Mouse (Mus musculus): Measurements from ENCODE around the gene Zcchc9. TPM values are rescaled to one million over a fixed set of nuclear protein-coding genes. Genes with fewer than 3 reads are reported as not detected.
"Not testable (repeated sequence)": the region's sequence is repeated elsewhere in the genome, so short reads cannot be mapped to it uniquely, and the experiment has no call there.

Gene Zcchc9
- polyA plus RNA-seq, 1 experiment from 2014 or later: 27.3 TPM

DNA sequence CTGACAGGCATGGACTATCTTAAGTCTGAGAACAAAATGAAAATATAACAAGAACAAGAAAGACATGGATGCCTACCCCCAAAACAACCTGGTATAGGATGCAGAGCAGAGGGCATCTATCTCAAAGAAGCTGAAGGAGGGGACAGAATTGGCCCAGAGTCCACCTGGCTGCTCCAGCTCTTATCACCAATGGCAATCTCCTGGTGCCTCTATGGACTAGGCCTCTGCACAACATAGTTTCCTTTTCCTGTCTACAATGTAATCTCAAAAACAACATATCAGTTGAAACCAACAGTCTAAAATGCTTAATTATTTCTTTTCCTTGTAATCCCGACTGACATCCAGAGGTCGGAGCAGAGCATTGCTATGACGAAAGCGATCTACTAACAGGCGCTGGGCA is 29.4 kb downstream of the Zcchc9 start:
- Histone ChIP-seq H3K4me3 (ENCODE audit: low read depth, low read length) (no peak overlapping the region), H3K4me2 (ENCODE audit: low read depth) (no peak overlapping the region), H3K4me1 (ENCODE audit: control insufficient read depth, insufficient read depth, low read length) (no peaks in the 10 kb centered on the region), H3K27me3 (ENCODE audit: control insufficient read depth, insufficient read depth, low read length) (no peaks in the 10 kb centered on the region), H3K36me3 (ENCODE audit: control insufficient read depth, insufficient read depth, low read length) (no peaks in the 10 kb centered on the region), H3K27ac (ENCODE audit: low read depth, low read length) (no peak overlapping the region), H3K9ac (ENCODE audit: low read length) (no peak overlapping the region), H3K9me3 (ENCODE audit: control insufficient read depth, low read length) (no peaks in the 10 kb centered on the region)
- DNase-seq (ENCODE audit: low spot score) (no peak), ATAC-seq (ENCODE audit: insufficient read depth, low FRiP score, low TSS enrichment) (no peak)
- 93% methylated on average over 5 of the region's 5 CpGs for WGBS

DNA sequence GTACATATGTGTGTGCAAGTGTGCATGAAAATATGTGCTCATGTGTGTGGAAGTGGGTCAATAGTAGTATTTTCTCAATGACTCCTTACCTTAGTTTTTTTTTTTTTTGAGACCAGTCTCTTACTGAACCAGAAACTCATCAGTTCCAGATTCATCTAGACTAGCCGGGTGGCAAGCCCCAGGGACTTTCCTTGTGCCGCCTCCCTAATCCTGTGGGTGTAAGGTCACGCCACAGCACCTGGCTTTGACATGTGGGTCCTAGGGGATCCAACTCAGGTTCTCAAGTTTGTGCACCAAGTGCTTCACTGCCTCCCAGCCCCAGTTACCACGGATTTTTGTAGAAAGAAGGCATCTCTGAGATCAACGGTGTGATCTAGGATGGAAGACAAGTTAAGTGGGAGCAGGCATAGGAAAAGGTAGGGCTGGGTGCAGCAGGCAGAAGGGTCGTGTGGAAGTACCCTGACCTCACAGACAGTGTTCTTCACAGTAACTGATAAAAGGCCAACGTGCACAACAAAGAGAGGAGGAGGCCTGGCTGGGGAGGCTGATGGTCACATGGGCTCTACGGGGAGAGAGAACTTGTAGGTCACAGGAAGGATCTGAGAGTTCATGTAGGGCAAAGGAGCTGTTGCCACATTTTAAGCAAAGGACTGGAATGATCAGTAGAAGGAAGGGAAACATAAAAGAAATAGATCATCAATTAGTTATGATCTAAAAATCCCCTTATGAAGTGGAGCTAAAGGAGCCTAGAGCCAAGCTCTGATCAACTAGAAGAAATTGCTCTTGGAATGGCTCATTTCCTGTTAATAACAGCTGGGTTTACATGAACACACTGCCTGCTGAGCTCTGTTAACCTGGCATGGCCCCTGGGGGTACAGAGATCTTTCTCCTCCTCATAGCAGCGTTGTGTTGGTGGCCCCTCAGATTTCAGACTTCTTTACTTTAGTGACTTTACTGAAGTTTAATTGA is 38.5 kb downstream of the Zcchc9 start:
- H3K4me2 ChIP-seq (ENCODE audit: low read depth): no peak overlapping the region
- H3K27ac ChIP-seq (ENCODE audit: low read depth, low read length): no peak overlapping the region
- H3K9me3 ChIP-seq (ENCODE audit: control insufficient read depth, low read length): no peaks in the 10 kb centered on the region
- DNase-seq (ENCODE audit: low spot score): no peak
- no peaks in the 10 kb centered on the region for H3K36me3 ChIP-seq (ENCODE audit: control insufficient read depth, insufficient read depth, low read length)
- no peaks in the 10 kb centered on the region for H3K4me1 ChIP-seq (ENCODE audit: control insufficient read depth, insufficient read depth, low read length)
- no peak overlapping the region for H3K9ac ChIP-seq (ENCODE audit: low read length)
- no peak overlapping the region for H3K4me3 ChIP-seq (ENCODE audit: low read depth, low read length)
- 73% methylated on average over 9 of the region's 9 CpGs for WGBS
- no peak for ATAC-seq (ENCODE audit: insufficient read depth, low FRiP score, low TSS enrichment)
- no peaks in the 10 kb centered on the region for H3K27me3 ChIP-seq (ENCODE audit: control insufficient read depth, insufficient read depth, low read length)

DNA sequence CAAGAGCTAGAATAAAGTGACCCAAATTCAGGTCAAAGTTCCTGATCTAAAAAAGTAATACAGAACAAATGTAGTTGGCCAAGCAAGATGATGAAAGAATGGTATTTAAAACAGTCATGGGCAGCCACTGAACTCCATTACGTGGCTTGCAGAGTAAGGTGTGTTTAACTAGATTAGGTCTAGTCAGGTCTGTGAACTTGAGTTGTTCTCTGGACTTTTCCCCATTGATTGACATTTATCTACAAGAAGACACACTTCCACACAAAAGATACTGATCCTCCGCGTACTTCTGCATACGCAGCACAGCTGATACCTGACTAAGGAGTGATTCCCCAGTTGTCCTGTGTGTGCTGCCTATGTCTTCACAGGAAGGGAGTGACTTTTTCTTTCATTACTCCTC is 41.9 kb downstream of the Zcchc9 start:
- Histone ChIP-seq H3K4me1 (ENCODE audit: control insufficient read depth, insufficient read depth, low read length) (no peaks in the 10 kb centered on the region), H3K4me2 (ENCODE audit: low read depth) (no peak overlapping the region), H3K36me3 (ENCODE audit: control insufficient read depth, insufficient read depth, low read length) (no peaks in the 10 kb centered on the region), H3K9ac (ENCODE audit: low read length) (no peak overlapping the region), H3K27ac (ENCODE audit: low read depth, low read length) (no peak overlapping the region), H3K4me3 (ENCODE audit: low read depth, low read length) (no peak overlapping the region), H3K9me3 (ENCODE audit: control insufficient read depth, low read length) (no peaks in the 10 kb centered on the region), H3K27me3 (ENCODE audit: control insufficient read depth, insufficient read depth, low read length) (no peaks in the 10 kb centered on the region)
- no peak for DNase-seq (ENCODE audit: low spot score)
- WGBS: 92% methylated on average over 4 of the region's 4 CpGs
- ATAC-seq (ENCODE audit: insufficient read depth, low FRiP score, low TSS enrichment): no peak

DNA sequence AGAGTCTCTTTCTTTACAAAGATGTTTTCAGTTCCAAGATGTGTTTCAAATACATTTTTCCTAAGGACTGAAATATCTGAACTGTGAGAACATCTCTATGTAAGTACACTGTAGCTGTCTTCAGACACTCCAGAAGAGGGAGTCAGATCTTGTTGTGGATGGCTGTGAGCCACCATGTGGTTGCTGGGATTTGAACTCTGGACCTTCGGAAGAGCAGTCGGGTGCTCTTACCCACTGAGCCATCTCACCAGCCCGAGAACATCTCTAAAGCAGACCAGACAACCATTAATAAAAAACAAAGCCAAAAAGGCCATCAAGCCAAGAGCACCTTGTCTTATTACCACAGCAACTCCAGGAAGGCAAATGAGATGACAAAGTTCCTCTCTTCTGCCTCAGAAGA is 43.9 kb downstream of the Zcchc9 start:
- not testable (repeated sequence) for H3K9ac ChIP-seq (ENCODE audit: low read length); ATAC-seq (ENCODE audit: insufficient read depth, low FRiP score, low TSS enrichment); H3K27me3 ChIP-seq (ENCODE audit: control insufficient read depth, insufficient read depth, low read length); H3K4me2 ChIP-seq (ENCODE audit: low read depth); H3K27ac ChIP-seq (ENCODE audit: low read depth, low read length); H3K9me3 ChIP-seq (ENCODE audit: control insufficient read depth, low read length); H3K4me3 ChIP-seq (ENCODE audit: low read depth, low read length); DNase-seq (ENCODE audit: low spot score); H3K36me3 ChIP-seq (ENCODE audit: control insufficient read depth, insufficient read depth, low read length); H3K4me1 ChIP-seq (ENCODE audit: control insufficient read depth, insufficient read depth, low read length)
- WGBS: 86% methylated on average over 3 of the region's 3 CpGs

DNA sequence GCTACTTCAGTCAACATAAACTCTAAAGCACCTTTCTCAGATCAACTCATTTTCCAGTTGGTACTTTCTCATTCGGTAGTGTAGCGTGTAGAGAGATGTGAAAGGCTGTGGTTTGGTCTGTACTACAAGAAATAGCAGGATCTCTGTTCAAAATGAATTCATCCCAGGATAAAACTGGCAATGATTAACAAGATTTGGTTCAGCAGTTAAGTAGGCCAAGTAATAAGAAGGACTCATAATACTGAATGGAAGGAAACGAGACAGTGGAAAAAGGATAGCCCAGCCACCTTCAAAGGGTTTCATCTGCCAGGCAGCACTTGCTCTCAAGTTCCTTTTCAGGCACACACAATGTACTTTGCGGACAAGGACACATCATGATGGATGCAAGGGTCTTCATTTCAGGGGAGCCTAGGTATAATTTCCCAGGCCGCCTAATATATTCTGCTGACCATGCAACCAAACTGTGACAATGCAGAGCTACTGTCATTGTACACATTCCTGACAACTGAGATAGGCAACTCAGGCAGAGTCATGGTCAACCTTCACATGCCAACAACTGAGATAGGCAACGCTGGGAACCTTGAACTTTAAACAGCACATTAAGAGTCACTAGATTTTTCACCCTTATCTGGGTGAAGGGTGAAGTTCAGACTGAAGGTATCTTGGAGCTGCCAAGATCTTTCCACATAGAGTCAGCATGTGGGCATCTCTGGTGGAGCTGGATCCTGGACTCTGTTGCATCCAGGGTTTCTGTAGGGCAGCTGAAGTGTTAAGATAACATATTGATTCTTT is 45.7 kb downstream of the Zcchc9 start:
- no peaks in the 10 kb centered on the region for H3K4me1 ChIP-seq (ENCODE audit: control insufficient read depth, insufficient read depth, low read length)
- no peak overlapping the region for H3K4me3 ChIP-seq (ENCODE audit: low read depth, low read length)
- DNase-seq (ENCODE audit: low spot score) (no peak), ATAC-seq (ENCODE audit: insufficient read depth, low FRiP score, low TSS enrichment) (no peak)
- H3K9ac ChIP-seq (ENCODE audit: low read length): no peak overlapping the region
- H3K4me2 ChIP-seq (ENCODE audit: low read depth): no peak overlapping the region
- H3K27ac ChIP-seq (ENCODE audit: low read depth, low read length): no peak overlapping the region
- H3K9me3 ChIP-seq (ENCODE audit: control insufficient read depth, low read length): no peaks in the 10 kb centered on the region
- H3K27me3 ChIP-seq (ENCODE audit: control insufficient read depth, insufficient read depth, low read length): no peaks in the 10 kb centered on the region
- no peaks in the 10 kb centered on the region for H3K36me3 ChIP-seq (ENCODE audit: control insufficient read depth, insufficient read depth, low read length)
- 95% methylated on average over 6 of the region's 6 CpGs for WGBS

DNA sequence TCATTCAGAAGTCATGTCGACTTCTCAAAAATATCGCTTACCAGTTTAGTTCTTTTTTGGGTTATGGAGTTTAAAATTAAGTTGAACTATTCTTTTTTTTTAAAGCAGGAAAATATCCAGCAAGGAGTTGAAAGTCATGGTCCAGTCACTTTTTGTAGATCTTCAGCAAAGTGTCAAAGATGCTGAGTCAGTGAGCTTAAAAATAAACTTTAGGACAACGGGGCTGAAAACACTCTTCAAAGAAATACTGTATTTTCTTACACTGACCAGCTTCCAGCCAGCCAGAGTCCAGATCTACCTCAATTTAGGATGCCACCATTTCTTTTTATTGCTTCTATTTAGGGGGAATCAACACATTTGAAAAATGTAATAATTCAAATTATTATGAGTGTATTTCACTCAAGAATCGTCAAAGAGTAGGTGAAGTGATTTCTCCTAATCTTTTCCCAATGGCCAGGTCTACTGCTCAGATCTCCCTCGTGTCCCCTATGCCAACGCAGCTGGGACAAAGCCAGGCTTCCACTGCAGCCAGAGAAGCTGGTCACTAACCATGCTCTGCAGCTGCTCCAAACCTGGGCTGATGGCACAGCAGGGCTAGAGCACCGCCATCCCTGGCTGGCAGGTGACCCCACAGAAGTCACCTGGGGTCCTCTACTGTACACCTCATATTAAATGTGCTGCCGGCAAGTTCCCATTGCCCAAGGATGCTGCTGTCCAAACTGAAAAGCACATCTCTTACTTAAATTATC is 47.0 kb downstream of the Zcchc9 start:
- no peaks in the 10 kb centered on the region for H3K27me3 ChIP-seq (ENCODE audit: control insufficient read depth, insufficient read depth, low read length)

DNA sequence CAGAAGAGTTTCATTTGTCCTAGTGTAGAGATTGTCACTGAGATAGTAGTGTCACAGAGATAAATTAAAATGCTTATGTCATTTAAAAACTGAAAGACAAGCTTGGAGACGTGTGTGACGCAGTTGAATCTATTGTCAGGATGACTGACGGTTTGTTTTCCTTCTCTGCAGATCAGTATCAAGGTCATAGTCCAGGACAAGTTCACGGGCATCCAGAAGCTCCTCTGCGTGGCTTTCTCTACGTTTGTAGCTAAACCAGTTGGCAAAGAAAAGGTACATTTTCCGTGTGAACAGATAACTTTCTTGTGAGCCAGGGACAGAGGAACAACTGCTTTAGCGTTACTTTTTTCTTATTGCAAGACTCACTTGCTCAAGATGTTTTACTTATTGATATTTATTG is 47.7 kb downstream of the Zcchc9 start:
- Histone ChIP-seq H3K9ac (ENCODE audit: low read length) (no peak overlapping the region), H3K4me3 (ENCODE audit: low read depth, low read length) (no peak overlapping the region), H3K4me2 (ENCODE audit: low read depth) (no peak overlapping the region), H3K4me1 (ENCODE audit: control insufficient read depth, insufficient read depth, low read length) (no peaks in the 10 kb centered on the region), H3K9me3 (ENCODE audit: control insufficient read depth, low read length) (no peaks in the 10 kb centered on the region), H3K27me3 (ENCODE audit: control insufficient read depth, insufficient read depth, low read length) (no peaks in the 10 kb centered on the region), H3K27ac (ENCODE audit: low read depth, low read length) (no peak overlapping the region), H3K36me3 (ENCODE audit: control insufficient read depth, insufficient read depth, low read length) (no peaks in the 10 kb centered on the region)
- WGBS: 80% methylated on average over 8 of the region's 8 CpGs
- ATAC-seq (ENCODE audit: insufficient read depth, low FRiP score, low TSS enrichment) (no peak), DNase-seq (ENCODE audit: low spot score) (no peak)

More for the DNA sequence above, 47.0 kb downstream of the Zcchc9 start:
- Histone ChIP-seq H3K27ac (ENCODE audit: low read depth, low read length) (no peak overlapping the region), H3K4me3 (ENCODE audit: low read depth, low read length) (no peak overlapping the region), H3K36me3 (ENCODE audit: control insufficient read depth, insufficient read depth, low read length) (no peaks in the 10 kb centered on the region), H3K4me2 (ENCODE audit: low read depth) (no peak overlapping the region), H3K9me3 (ENCODE audit: control insufficient read depth, low read length) (no peaks in the 10 kb centered on the region), H3K4me1 (ENCODE audit: control insufficient read depth, insufficient read depth, low read length) (no peaks in the 10 kb centered on the region), H3K9ac (ENCODE audit: low read length) (no peak overlapping the region)
- ATAC-seq (ENCODE audit: insufficient read depth, low FRiP score, low TSS enrichment) (no peak), DNase-seq (ENCODE audit: low spot score) (no peak)
- 92% methylated on average over 8 of the region's 8 CpGs for WGBS

DNA sequence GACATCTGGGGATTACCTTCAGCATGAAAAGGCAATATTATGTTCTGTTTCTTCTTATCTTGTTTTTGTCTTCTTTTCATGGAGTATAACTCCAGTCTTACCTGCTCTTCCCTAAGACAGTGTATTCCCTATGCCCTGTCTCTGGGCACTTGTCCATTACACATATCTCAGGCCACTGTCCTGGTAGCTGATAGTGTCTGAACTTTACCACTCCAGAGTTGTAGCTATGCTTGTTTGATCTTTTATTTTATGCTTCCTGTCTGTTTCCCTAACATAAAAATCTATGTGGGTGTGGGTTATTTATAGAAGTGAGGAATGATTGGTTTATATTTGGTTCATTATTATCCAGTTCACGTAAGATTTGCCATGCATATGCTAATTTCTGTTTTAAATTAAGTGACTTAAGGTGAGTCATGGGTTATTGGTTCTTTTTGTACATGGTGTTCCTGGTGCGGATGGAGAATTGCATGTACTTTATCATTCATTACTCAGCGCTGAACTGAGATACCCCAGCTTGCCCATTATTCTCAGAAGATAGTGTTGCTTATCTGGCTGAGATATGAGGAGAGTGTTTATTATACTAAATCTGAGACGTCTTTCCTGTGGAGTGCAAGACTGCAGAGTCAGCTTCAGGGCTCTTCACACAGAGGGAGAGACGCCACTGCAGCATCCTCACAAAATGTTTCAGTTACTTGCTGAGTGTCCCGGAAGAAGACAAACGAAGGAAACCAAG is 49.0 kb downstream of the Zcchc9 start:
- Histone ChIP-seq H3K27ac (ENCODE audit: low read depth, low read length) (no peak overlapping the region), H3K9me3 (ENCODE audit: control insufficient read depth, low read length) (no peaks in the 10 kb centered on the region), H3K4me3 (ENCODE audit: low read depth, low read length) (no peak overlapping the region), H3K27me3 (ENCODE audit: control insufficient read depth, insufficient read depth, low read length) (no peaks in the 10 kb centered on the region), H3K4me2 (ENCODE audit: low read depth) (no peak overlapping the region), H3K36me3 (ENCODE audit: control insufficient read depth, insufficient read depth, low read length) (no peaks in the 10 kb centered on the region), H3K9ac (ENCODE audit: low read length) (no peak overlapping the region), H3K4me1 (ENCODE audit: control insufficient read depth, insufficient read depth, low read length) (no peaks in the 10 kb centered on the region)
- no peak for DNase-seq (ENCODE audit: low spot score)
- WGBS: 83% methylated on average over 7 of the region's 7 CpGs
- no peak for ATAC-seq (ENCODE audit: insufficient read depth, low FRiP score, low TSS enrichment)

All from neural tube, embryonic 11.5 days (tissue).